Mouse (Mus musculus): ENCODE data around the gene RPS10-NUDT3.

Gene RPS10-NUDT3

DNA sequence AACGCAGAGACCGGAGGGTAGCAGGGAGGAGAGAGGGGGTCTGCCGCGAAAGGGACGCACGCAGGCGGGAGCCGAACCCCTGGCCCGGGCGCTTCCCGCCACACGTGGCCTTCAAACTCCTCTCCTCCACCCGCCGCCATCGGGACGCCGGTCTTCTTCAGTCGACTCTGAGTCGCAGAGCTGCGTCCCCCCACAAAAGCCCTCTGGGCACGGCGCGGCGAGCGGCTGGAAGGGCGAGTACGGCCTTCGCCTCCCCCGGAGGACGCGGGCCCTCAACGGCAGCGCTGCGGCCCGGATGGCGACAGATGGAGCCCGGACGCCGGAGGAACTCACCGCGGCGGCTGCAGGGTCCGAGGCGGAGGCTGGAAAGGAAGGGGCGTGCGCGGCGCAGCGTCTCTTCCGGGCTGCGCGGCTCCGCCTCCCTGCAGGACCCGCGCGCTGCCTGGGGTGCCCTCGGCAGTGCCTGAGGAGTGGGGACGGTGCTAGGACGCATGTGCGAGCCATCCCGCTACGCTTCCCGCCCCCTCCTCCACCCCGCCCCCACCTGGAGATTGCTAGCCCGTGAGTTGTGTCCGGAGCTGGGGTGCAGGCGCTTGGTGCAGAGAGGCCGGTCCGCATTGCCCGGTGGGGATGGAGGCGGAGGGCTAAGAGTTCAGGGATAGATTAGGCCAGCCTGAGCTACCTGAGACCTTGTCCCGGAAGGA is at the start of gene RPS10-NUDT3:
Gene RPS10-NUDT3 (minus strand): TSS at position 352 of the 704 bp plus-strand sequence.
- in situ Hi-C loops (cut with MboI, MseI) = no loop called here

- in situ Hi-C loops (cut with MboI, MseI) = no loop called here
Measured at GRCm38 (mm10) chr17:27678924-27679813, 44.1 kb upstream of the RPS10-NUDT3 start.

- in situ Hi-C loops (cut with MboI, MseI) = no loop called here
Measured at GRCm38 (mm10) chr17:27677756-27678155, 42.7 kb upstream of the RPS10-NUDT3 start.

GRCm38 (mm10) chr17:27676270-27676669 is 41.2 kb upstream of the RPS10-NUDT3 start:
- in situ Hi-C loops (cut with MboI, MseI) = no loop called here

GRCm38 (mm10) chr17:27675453-27675852 is 40.4 kb upstream of the RPS10-NUDT3 start:
- in situ Hi-C loops (cut with MboI, MseI) = no loop called here

DNA sequence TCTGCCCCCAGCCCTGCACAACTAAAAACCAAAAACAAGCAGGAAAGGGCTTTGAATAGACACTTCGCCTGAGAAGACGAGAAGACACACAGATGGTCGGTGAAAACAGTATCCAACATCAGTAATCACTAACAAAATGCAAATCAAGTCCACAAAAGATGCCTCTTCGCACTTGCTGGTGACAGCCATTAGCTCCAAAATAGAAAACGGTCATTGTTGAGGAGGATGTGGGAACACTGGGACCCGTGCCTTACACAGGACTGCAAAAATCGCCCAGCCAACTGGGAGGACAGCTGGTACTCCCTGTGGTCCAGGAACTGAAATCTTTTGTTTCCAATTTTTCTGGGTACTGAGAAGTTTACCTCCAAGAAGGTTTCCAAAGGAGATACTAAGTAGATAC is 38.9 kb upstream of the RPS10-NUDT3 start:
- in situ Hi-C loops (cut with MboI, MseI) = no loop called here

GRCm38 (mm10) chr17:27671720-27672119 is 36.7 kb upstream of the RPS10-NUDT3 start:
- in situ Hi-C loops (cut with MboI, MseI) = no loop called here

DNA sequence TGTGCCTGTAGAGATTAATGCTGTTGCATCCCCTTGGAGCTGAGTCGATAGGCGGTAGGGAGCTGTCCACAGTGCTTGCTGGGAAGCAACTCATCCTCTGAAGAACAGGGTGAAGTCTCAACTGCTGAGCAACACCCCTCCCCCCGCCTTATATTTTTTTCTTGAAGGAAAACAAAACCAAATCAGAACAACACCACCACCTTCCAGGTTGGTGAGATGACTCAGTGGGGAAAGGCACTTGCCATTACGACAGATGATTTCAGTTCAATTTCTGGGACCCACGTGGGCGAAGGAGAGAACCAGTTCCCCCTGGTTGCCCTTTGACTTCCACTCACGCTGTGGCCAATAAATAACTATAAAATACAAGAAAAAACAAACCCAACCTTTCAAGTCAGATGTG is 23.7 kb upstream of the RPS10-NUDT3 start:
- in situ Hi-C loops (cut with MboI, MseI) = no loop called here

GRCm38 (mm10) chr17:27657123-27657522 is 22.1 kb upstream of the RPS10-NUDT3 start:
- in situ Hi-C loops (cut with MboI, MseI) = no loop called here

- in situ Hi-C loops (cut with MboI, MseI) = no loop called here
Measured at GRCm38 (mm10) chr17:27656414-27656813, 21.4 kb upstream of the RPS10-NUDT3 start.

- in situ Hi-C loops (cut with MboI, MseI) = no loop called here
Measured at GRCm38 (mm10) chr17:27656011-27656399, 21.0 kb upstream of the RPS10-NUDT3 start.

- in situ Hi-C loops (cut with MboI, MseI) = no loop called here
Measured at GRCm38 (mm10) chr17:27655089-27656010, 20.3 kb upstream of the RPS10-NUDT3 start, which contains the start of gene Pacsin1. TSS of gene Pacsin1 (plus strand) at chr17:27655509.

- in situ Hi-C loops (cut with MboI, MseI) = no loop called here
Measured at GRCm38 (mm10) chr17:27653253-27653959, 18.4 kb upstream of the RPS10-NUDT3 start.

DNA sequence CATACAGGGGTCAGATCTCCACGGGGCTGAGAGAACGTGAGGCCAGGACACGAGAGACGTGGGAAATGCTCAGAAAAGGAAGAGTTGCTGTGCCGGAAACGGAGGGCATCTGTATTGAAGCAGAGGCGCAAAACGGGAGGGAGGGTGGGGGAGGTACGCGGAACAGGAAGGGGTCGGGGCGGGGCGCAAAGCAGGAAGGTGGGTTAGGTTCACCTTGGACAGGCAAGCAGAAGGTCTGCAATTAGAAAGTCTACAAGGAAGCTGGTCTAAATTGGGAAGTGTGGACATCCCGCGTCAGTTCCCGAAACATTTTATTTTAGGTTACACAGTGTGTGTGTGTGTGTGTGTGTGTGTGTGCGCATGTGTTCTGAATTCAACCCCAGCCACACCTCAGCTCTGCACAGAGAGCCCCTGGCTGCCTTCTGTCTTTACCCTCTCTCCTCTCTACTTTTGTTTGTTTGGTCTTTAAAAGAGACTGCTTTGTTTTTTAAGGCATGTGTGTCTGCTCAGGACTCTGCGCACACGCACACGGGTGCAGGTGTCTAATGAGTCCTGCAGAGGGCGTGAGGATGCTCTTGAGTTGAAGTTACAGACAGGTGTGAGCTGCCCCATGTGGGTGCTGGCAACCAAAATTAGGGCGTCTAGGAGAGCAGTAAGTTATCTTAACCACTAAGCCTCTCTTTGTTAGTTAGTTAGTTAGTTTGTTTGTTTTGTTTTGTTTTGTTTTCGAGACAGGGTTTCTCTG is 17.2 kb upstream of the RPS10-NUDT3 start:
- in situ Hi-C loops (cut with MboI, MseI) = no loop called here

- in situ Hi-C loops (cut with MboI, MseI) = no loop called here
Measured at GRCm38 (mm10) chr17:27650586-27650985, 15.6 kb upstream of the RPS10-NUDT3 start.

DNA sequence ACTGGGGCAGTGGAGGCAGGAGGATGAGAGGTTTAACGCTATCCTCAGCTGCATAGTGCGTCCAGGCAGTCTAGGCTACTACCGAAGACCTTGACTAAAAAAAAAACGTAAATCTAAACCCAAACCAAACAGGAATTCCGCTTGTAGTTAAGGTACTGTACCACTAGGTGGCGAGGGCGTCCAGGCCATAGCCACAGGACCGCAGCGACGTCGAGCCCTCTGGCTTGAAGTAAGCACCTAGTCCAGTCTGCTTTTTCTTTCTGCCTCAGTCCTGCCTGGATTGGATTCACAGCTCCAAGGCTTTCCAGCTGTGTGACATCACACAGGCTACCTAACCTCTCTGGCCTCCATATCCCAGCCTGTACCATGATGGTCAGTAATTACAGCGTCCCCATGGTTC is 15.1 kb upstream of the RPS10-NUDT3 start:
- in situ Hi-C loops (cut with MboI, MseI) = no loop called here

- in situ Hi-C loops (cut with MboI, MseI) = no loop called here
Measured at GRCm38 (mm10) chr17:27645807-27646206, 10.8 kb upstream of the RPS10-NUDT3 start.

- in situ Hi-C loops (cut with MboI, MseI) = no loop called here
Measured at GRCm38 (mm10) chr17:27644572-27644971, 9.6 kb upstream of the RPS10-NUDT3 start.

GRCm38 (mm10) chr17:27643756-27644155 is 8.7 kb upstream of the RPS10-NUDT3 start:
- in situ Hi-C loops (cut with MboI, MseI) = no loop called here

DNA sequence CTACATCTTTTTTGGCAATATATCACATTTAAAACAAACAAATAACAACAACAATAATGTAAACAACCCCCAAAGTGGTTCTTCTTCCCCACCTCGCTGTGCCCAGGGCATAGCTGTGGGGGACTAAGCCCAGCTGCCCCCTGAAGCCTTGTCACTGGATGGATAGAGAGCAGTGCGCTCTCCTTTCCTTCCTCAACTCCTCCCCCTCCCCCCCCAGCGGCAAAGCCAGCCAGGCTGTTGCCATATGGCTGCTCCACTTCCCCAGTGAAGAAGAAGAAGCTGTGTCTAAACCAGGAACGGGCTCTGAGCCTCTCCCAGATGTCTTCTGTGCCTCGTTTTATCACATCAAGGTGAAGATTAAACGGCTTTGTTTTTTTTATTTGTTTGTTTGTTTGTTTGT is 8.1 kb upstream of the RPS10-NUDT3 start:
- in situ Hi-C loops (cut with MboI, MseI) = no loop called here

All from T-helper 1 cell (primary cell).